Mouse (Mus musculus): ENCODE data around the gene Pcna.

The Pcna gene

DNA sequence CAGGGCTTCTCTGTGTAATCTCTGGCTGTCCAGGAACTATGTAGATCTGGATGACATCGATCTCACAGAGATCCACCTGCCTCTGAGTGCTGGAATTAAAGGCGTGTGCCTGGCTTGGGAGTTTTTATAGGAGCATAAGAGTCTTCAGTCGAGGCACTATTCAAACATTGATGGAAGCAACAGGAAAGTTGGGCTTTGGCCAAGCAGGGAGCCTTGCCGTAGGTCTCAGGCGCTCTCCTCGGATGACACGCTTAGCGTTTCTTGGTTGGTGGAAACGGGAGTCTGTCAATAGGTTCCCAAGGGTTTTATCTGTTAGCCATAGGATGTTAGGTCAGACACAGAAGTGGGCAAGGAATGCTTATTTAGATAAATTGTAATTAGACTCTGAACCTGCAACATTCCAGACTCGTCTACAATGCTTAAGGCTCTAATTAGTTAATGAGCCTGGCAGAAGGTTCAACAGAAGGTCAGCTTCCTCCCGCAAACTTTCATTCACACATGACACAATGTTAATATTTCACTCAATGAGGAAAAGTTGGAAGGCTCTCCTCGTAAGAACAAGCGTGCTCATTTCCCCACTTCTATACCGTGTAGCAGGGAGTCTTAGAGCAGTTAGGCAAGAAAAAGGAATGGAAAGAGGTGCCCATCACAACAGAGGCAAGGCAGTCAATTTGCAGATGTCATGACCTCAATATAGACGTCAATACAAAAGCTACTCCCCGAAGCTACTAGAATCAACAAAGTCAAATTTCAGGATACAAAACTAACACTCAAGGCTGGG lies 18.9 kb downstream of the Pcna start:
- no peak for DNase-seq (ENCODE audit: low spot score)

- DNase-seq (ENCODE audit: low spot score) = no peak
Measured at GRCm38 (mm10) chr2:132232413-132232945, 20.6 kb downstream of the Pcna start.

DNA sequence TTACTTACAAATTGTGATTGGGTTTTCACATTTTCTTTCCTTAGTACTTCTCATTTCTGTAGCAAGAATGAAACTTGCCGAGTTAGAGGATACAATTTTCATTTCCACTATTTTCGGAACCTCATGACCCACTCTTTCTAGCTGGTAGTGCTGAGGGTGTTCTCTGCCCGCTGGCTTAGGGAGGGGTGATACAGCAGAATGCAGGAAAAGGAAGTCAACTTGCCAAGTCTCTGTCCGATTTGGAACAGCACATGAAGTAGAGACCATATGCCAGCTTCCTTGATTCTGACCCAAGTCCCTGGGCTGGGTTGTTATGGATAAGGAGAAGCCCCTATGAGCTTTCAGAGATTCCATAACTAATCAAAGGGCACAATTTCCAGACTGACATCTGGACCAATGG lies 28.8 kb downstream of the Pcna start:
- no peak for DNase-seq (ENCODE audit: low spot score)

DNA sequence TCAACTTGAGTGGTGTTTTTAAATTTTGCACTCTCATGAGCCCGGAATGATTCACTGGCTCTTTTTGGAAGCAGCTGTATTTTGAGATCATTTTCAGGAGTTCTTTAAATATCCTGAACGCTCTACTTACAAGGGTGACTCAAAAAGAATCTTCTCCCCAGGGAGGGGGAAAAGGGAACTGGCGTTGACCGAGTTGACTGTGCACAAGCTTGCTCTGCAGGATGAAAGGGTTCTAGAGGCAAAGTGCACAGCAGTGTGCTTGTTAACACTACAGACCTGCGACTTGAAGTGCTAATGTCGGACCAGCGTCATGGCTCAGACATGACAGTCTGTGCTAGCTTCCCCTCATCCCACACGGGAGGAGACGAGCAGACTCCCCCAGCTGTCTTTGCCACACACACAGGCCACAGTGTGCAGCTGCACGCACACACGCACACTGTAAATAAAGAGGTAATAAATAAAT lies 31.5 kb downstream of the Pcna start:
- no peak for DNase-seq (ENCODE audit: low spot score)

DNA sequence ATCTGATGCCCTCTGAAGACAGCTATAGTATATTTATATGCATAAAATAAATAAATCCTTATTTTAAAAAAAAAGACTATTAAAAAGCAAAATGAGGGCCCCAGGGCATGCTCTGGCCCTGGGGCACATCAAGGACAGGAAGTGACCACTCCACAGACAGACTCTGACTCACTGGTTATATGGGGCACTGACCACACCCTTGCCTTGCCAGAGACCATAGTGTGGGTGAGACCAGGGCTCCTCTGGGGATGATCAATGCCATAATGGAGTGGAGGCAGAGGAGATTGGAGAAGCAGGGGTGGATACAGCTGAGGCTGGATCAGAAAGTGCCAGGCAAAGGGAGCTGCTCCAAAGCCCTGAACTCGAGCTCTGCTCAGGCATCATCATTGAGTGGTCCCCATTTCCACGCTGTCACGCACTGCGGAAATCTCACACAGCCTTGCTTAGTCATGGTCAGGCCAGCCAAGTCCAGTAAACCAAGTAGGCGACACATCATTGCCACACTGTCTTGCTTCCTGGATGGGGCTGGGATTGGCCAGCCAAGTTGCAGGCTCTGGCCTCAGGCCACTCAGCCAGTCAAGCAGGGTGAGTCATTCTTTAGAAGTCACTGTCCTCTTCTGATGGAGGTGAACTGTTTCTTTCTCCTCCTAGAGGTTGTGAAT lies 41.0 kb downstream of the Pcna start:
- no peak for DNase-seq (ENCODE audit: low spot score)

GRCm38 (mm10) chr2:132210806-132211312 lies 42.3 kb downstream of the Pcna start:
- no peak for DNase-seq (ENCODE audit: low spot score)

DNA sequence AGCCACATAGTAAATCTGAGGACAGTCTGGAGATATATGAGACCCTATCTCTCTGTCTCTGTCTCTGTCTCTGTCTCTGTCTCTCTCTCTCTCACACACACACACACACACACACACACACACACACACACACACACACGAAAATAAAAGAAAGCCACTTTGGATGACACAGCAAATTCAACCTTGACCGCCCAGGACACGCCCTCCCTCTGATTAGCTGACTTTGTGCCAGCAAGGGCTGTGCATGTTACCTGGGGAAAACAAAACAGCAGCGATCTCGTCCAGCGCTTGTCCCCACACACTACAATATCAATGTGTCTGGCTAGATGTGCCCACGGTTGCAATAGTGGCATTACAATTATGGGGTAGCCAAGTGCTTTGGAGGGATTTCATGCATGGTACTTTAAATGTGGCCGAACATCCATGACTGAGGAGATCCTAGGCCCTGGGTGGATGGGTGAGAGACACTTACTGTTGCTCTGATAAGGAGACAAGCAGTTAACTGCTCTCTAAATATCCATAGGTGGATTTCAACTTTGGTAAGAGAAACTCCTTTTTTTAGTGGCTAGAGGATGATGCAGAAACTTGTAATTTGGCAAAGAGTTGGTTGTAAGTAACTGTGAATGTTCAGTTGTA lies 44.8 kb downstream of the Pcna start:
- DNase-seq (ENCODE audit: low spot score) = no peak

GRCm38 (mm10) chr2:132206316-132206881 lies 46.7 kb downstream of the Pcna start:
- DNase-seq (ENCODE audit: low spot score) = no peak

GRCm38 (mm10) chr2:132205549-132205948 lies 47.6 kb downstream of the Pcna start:
- no peak for DNase-seq (ENCODE audit: low spot score)

DNA sequence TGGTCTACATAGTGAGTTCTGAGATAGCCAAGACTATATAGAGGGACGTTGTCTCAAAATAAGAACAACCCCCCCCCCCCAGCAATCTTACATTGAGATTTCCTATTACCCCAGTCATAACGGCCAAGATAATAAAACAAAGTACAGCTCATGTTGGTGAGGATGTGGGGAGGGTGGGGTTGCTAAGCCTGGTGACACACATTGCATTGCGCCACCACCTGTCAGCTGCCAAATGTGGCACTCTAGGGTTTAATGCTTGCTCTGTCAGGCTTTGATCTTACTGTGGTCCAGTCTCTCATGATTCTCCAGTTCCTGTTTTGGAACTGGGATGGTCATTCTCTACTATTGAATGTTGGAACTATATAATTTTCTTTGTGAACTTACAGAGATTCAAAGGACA lies 49.3 kb downstream of the Pcna start:
- DNase-seq (ENCODE audit: low spot score) = no peak

GRCm38 (mm10) chr2:132203186-132203585 lies 49.9 kb downstream of the Pcna start:
- no peak for DNase-seq (ENCODE audit: low spot score)
